Mouse (Mus musculus): ENCODE measurements around the gene Alpk1. TPM values are rescaled to one million over a fixed set of nuclear protein-coding genes. Genes with fewer than 3 reads are reported as not detected.

The Alpk1 gene
- polyA plus RNA-seq, 1 experiment, result 2.0 TPM

DNA sequence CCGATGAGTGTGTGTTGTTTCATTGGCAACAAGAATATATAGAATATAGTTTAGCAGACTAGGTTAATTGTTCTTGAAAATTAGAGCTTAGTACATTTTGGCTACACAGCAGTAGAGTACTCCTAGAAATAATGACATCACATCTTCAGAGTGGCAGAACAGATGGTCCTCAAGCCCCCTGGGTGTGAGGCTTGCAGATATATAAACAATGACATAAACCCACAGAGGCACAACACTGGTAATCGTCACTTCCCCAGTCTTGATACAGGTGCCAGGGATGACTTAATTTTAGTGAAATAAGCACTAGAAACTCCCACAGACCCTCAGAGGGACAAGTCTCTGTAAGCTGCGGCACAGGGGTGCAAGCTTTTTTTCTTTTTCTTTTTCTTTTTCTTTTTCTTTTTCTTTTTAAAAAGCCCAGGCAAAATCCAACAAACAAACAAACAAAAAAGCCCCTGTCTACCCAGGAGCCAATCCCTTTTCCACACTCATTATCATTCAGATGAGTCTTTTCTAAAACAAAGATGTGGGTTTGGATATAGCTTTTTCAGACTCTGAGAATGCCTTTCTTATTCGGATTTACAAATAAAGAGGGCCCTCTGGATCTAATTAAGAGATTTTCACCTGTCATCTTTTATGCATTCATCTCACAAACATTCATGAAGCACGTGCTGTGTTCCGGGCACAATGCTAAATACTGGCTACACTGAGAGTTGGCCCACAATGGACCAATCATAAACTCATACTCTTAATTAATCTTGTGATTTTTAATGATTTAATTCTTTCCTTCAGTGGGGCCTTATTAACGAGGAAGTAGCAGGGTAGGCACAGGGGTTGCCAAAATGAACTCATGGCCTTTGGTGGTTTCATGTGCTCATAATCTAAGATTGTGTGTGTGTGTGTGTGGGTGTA lies 128.3 kb downstream of the Alpk1 start:
- TF ChIP-seq POLR2A (IDR thresholded peaks at IDR 0.05; ENCODE audit: borderline replicate concordance, insufficient read depth, low read length), result no peak
- TF ChIP-seq CTCF (IDR thresholded peaks at IDR 0.05; ENCODE audit: borderline replicate concordance, insufficient read depth, low read depth, low read length), result no peak
- WGBS, result 31% methylated on average over 7 of the region's 7 CpGs
- no peak for DNase-seq
- Histone ChIP-seq H3K4me3 (replicated peaks; ENCODE audit: insufficient read depth, low read depth, low read length) (no peak overlapping the region), H3K27ac (ENCODE audit: insufficient read depth, low read length) (no peak overlapping the region), H3K27me3 (ENCODE audit: control insufficient read depth, insufficient read depth, low read length) (no peaks in the 10 kb centered on the region; the same call in 1 of the 2 replicates), H3K4me1 (ENCODE audit: control insufficient read depth, insufficient read depth, low read length) (no peaks in the 10 kb centered on the region)

DNA sequence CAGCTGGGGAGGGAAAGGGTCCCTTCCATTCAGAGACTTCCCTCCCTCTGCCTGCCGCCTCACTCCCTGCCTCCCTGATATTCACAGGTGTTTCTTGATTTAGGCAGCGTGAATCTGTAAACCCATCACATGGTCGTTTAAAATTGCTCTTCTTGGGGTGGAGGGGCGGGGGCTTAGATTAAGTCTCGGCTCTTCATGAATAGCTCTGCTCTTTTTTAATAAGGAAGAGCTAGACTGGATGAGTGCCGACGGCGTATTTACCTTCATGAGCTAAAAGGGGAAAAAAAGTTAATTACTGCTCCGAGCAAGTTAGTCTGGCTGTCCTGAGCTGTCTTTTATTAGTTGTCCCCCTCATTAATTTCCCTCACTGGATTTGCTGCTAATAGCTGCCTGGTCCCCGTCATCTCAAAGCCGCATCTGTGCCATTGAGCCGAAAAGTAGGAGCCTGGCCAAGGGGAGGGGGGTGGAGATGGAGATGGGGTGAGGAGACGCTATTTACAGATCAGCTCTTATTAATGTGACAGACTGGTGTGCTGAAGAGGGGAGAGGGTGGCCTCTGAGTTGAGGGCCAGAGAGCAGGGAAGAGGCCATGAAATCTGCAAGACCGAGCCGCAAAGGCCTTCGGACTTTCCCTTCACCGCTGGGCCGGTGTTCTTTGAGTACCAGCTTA lies 134.0 kb downstream of the Alpk1 start:
- WGBS, result 48% methylated on average over 18 of the region's 18 CpGs
- DNase-seq, result no peak
- no peak for TF ChIP-seq CTCF (IDR thresholded peaks at IDR 0.05; ENCODE audit: borderline replicate concordance, insufficient read depth, low read depth, low read length)
- no peak for TF ChIP-seq POLR2A (IDR thresholded peaks at IDR 0.05; ENCODE audit: borderline replicate concordance, insufficient read depth, low read length)
- H3K4me1 ChIP-seq (ENCODE audit: control insufficient read depth, insufficient read depth, low read length), result no peaks in the 10 kb centered on the region
- H3K27ac ChIP-seq (ENCODE audit: insufficient read depth, low read length), result no peak overlapping the region
- H3K4me3 ChIP-seq (replicated peaks; ENCODE audit: insufficient read depth, low read depth, low read length), result no peak overlapping the region
- peaks cover 2% of the 10 kb centered on the region; the same call in 1 of the 2 replicates for H3K27me3 ChIP-seq (ENCODE audit: control insufficient read depth, insufficient read depth, low read length)

DNA sequence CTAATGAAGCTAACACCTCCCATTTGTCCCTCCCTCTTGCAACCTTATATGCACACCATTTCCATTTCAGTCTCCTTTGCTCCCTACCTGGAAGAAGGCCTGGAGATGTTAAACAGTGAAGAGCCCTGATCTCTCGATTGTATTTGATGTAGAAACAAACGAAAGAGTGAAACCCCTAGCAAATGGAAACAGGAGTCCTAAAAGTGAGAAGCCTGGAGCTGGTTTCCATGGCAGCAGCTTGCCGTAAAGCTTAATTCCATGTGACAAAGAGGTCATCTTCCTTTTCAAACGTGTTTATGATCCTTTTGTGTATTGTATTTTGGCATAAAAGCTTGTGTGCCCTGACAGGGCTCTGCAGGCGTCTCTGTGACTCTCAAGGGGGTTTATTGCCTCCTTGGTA lies 138.1 kb downstream of the Alpk1 start:
- WGBS, result 15% methylated on average over 5 of the region's 5 CpGs
- no peak for DNase-seq
- H3K4me3 ChIP-seq (replicated peaks; ENCODE audit: insufficient read depth, low read depth, low read length), result no peak overlapping the region
- H3K27ac ChIP-seq (ENCODE audit: insufficient read depth, low read length), result no peak overlapping the region
- TF ChIP-seq POLR2A (IDR thresholded peaks at IDR 0.05; ENCODE audit: borderline replicate concordance, insufficient read depth, low read length), result no peak
- no peak for TF ChIP-seq CTCF (IDR thresholded peaks at IDR 0.05; ENCODE audit: borderline replicate concordance, insufficient read depth, low read depth, low read length)
- H3K4me1 ChIP-seq (ENCODE audit: control insufficient read depth, insufficient read depth, low read length), result no peaks in the 10 kb centered on the region
- peaks cover 6% of the 10 kb centered on the region; the same call in 1 of the 2 replicates for H3K27me3 ChIP-seq (ENCODE audit: control insufficient read depth, insufficient read depth, low read length)

- Histone ChIP-seq H3K27me3 (ENCODE audit: control insufficient read depth, insufficient read depth, low read length) (peaks cover 6% of the 10 kb centered on the region; the same call in 1 of the 2 replicates), H3K27ac (ENCODE audit: insufficient read depth, low read length) (no peak overlapping the region), H3K4me3 (replicated peaks; ENCODE audit: insufficient read depth, low read depth, low read length) (no peak overlapping the region), H3K4me1 (ENCODE audit: control insufficient read depth, insufficient read depth, low read length) (no peaks in the 10 kb centered on the region)
- WGBS, result 6% methylated on average over 37 of the region's 37 CpGs
- TF ChIP-seq POLR2A (IDR thresholded peaks at IDR 0.05; ENCODE audit: borderline replicate concordance, insufficient read depth, low read length) (no peak), CTCF (IDR thresholded peaks at IDR 0.05; ENCODE audit: borderline replicate concordance, insufficient read depth, low read depth, low read length) (no peak)
- DNase-seq, result no peak
Observed at GRCm38 (mm10) chr3:127640762-127641700, 139.3 kb downstream of the Alpk1 start.

DNA sequence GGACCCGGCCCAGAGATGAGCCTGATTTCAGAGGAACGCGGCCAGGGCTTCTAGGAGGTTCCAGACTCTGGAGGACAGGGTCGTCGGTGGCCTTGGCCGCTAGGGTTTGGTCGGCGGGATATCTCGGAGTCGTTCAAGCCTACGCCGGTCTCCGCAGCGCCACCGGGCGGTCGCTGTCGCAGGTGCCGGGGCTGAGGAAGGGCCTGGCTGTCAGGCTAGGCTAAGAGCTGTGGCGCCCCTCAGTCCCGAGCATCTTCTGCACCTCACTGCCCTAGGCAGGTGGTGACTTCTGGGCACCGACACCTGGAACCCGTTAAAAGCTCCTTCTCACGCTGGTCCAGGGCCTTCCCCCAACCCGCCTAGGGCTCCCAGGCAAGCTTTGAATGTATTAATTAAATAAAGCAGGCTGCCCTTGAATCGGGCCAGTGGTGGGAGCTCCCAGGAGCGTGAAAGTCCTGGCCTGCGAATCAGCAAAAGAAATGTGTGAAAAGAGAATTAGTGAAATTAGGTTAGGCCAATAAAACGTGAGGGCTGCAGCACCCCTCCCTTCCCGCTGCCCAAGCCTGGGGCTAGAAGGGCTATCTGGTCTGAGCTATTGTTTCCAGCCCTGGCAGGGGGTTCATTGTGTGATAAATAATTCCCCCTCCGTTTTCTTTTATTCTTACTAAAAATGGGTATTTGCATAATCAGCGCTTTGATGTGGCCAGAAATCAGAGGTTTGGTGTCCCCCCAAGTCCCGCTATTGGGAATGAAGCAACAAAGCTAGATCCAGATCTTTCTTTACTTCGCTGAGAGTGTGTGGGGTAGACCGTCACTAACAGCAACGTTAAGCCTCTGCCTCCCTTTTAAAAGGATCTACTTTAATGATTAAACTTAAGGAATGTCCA lies 140.2 kb downstream of the Alpk1 start:
- Histone ChIP-seq H3K4me1 (ENCODE audit: control insufficient read depth, insufficient read depth, low read length) (no peaks in the 10 kb centered on the region), H3K27me3 (ENCODE audit: control insufficient read depth, insufficient read depth, low read length) (peaks cover 6% of the 10 kb centered on the region; the same call in 1 of the 2 replicates), H3K4me3 (replicated peaks; ENCODE audit: insufficient read depth, low read depth, low read length) (no peak overlapping the region), H3K27ac (ENCODE audit: insufficient read depth, low read length) (no peak overlapping the region)
- peak in 1 of 2 experiments; percentile 9 for DNase-seq
- WGBS, result 4% methylated on average over 36 of the region's 36 CpGs
- no peak for TF ChIP-seq POLR2A (IDR thresholded peaks at IDR 0.05; ENCODE audit: borderline replicate concordance, insufficient read depth, low read length)
- no peak for TF ChIP-seq CTCF (IDR thresholded peaks at IDR 0.05; ENCODE audit: borderline replicate concordance, insufficient read depth, low read depth, low read length)

DNA sequence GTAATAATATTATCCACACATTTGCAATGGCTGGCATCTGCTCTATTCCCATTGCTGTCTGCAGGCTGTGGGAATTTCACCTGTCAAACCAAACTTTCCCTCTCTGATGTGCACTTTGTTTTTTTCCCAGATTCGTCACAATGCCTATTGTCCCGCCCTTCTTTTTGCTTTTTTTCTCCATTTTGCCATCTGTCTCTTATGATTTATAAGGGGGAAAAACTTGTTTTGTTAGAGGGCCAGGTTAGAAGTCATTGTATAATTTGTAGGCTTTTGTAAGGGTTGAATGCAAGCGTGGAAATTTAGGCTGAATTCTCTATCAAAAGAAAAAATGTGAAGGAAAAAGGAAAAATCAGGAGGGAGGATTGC lies 145.4 kb downstream of the Alpk1 start:
- H3K4me1 ChIP-seq (ENCODE audit: control insufficient read depth, insufficient read depth, low read length), result no peaks in the 10 kb centered on the region
- no peak overlapping the region for H3K4me3 ChIP-seq (replicated peaks; ENCODE audit: insufficient read depth, low read depth, low read length)
- TF ChIP-seq CTCF (IDR thresholded peaks at IDR 0.05; ENCODE audit: borderline replicate concordance, insufficient read depth, low read depth, low read length), result no peak
- no peak for TF ChIP-seq POLR2A (IDR thresholded peaks at IDR 0.05; ENCODE audit: borderline replicate concordance, insufficient read depth, low read length)
- peaks cover 12% of the 10 kb centered on the region; the same call in 1 of the 2 replicates for H3K27me3 ChIP-seq (ENCODE audit: control insufficient read depth, insufficient read depth, low read length)
- 17% methylated on average over 3 of the region's 3 CpGs for WGBS
- no peak overlapping the region for H3K27ac ChIP-seq (ENCODE audit: insufficient read depth, low read length)
- no peak for DNase-seq
